Mouse (Mus musculus) ES-Bruce4 (cell line): ENCODE results near the gene Doc2a. TPM values are rescaled to one million over a fixed set of nuclear protein-coding genes. Genes with fewer than 3 reads are reported as not detected.

Experiments used
- H3K27ac ChIP-seq: 2 replicates; pipeline ENCODE4 v1.5.1; 2012; ENCODE audit warnings: low read length, inconsistent platforms; ENCODE audit not compliant: insufficient read depth
- H3K27me3 ChIP-seq: 2 replicates; pipeline ENCODE4 v1.6.1; 2012; ENCODE audit warnings: mild to moderate bottlenecking, low read length, inconsistent platforms; ENCODE audit not compliant: control insufficient read depth, poor library complexity, insufficient read depth, severe bottlenecking
- H3K36me3 ChIP-seq: 2 replicates; pipeline ENCODE4 v1.6.1; 2012; ENCODE audit warnings: inconsistent platforms, mild to moderate bottlenecking, low read length, moderate library complexity; ENCODE audit not compliant: control insufficient read depth, poor library complexity, insufficient read depth, severe bottlenecking
- H3K4me1 ChIP-seq: one replicate; pipeline ENCODE4 v1.8.1; 2011; ENCODE audit warnings: low read length; ENCODE audit not compliant: control insufficient read depth, insufficient read depth
- H3K4me3 ChIP-seq: 2 replicates; pipeline ENCODE4 v1.5.1; 2011; ENCODE audit warnings: low read depth, mild to moderate bottlenecking, low read length
- H3K9ac ChIP-seq: 2 replicates; pipeline ENCODE4 v1.6.1; 2012; ENCODE audit warnings: low read depth, mild to moderate bottlenecking, inconsistent platforms; ENCODE audit not compliant: poor library complexity, severe bottlenecking
- H3K9me3 ChIP-seq: replicated peaks from 2 replicates; pipeline ENCODE4 v1.6.1; 2012; ENCODE audit warnings: mild to moderate bottlenecking, low read length, inconsistent platforms; ENCODE audit not compliant: control insufficient read depth, poor library complexity, insufficient read depth, severe bottlenecking
- CTCF ChIP-seq: IDR thresholded peaks from one replicate; pipeline ENCODE4 v1.8.1; 2011; ENCODE audit warnings: low read depth, low read length
- EP300 ChIP-seq: IDR thresholded peaks from 2 replicates; pipeline ENCODE4 v1.6.1; 2011; ENCODE audit warnings: low read depth, low read length; ENCODE audit not compliant: insufficient read depth
- POLR2A ChIP-seq: IDR thresholded peaks from one replicate; pipeline ENCODE4 v1.8.1; 2011; ENCODE audit warnings: low read length; ENCODE audit not compliant: insufficient read depth
- polyA plus RNA-seq: library from polyadenylated mRNA; stranded (reverse); fragments of >200 nt; gene quantifications from 2 replicates; pipeline ENCODE4 v1.2.4, GENCODE M21; 2011; ENCODE audit warnings: low read depth; ENCODE audit not compliant: missing spikeins, insufficient read depth, insufficient read length

The Doc2a gene
- polyA plus RNA-seq, 1 experiment, result 3.3 TPM

GRCm38 (mm10) chr7:126884286-126885164 lies 37.3 kb downstream of the Doc2a start, which contains the start of gene Taok2:
TSS of gene Taok2 (minus strand) at chr7:126884703.
- TF ChIP-seq POLR2A (peak; percentile 66), EP300 (no peak)
- H3K27me3 ChIP-seq, result no peaks in the 10 kb centered on the region
- H3K9ac ChIP-seq, result peak within 1 kb of the TSS; percentile 72
- H3K36me3 ChIP-seq, result peaks cover 11% of the 10 kb centered on the region
- H3K9me3 ChIP-seq, result no peaks in the 10 kb centered on the region
- H3K4me3 ChIP-seq, result peak within 1 kb of the TSS; percentile 91
- H3K4me1 ChIP-seq, result peaks cover 4% of the 10 kb centered on the region
- peak within 1 kb of the TSS; percentile 75 for H3K27ac ChIP-seq

GRCm38 (mm10) chr7:126887281-126887680 lies 40.1 kb downstream of the Doc2a start:
- H3K9ac ChIP-seq, result no peak overlapping the region
- H3K36me3 ChIP-seq, result no peaks in the 10 kb centered on the region
- H3K27ac ChIP-seq, result no peak overlapping the region
- TF ChIP-seq CTCF (no peak), EP300 (no peak), POLR2A (no peak)
- H3K4me1 ChIP-seq, result peaks cover 2% of the 10 kb centered on the region
- H3K9me3 ChIP-seq, result no peaks in the 10 kb centered on the region
- H3K27me3 ChIP-seq, result no peaks in the 10 kb centered on the region
- H3K4me3 ChIP-seq, result no peak overlapping the region

DNA sequence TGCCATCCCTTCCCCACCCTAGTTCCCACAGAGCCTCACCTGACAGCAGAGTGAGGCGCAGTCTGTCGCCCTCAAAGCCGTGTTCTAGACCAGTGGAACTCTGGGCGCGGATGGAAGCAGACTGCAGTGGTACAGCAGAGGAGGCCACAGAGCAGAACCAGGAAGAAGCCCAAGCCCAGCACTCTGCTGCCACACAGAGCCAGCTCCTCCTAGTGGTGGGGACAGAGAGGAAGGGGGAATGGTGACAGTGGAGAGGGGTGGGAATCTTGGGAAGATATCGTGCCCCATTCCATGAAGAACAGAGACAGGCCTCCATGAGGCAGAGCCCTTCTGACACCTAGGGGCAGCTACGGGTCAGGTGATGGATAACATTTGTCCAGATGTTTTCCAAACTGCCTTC lies 41.6 kb downstream of the Doc2a start:
- Histone ChIP-seq H3K27ac (no peak overlapping the region), H3K4me3 (no peak overlapping the region), H3K36me3 (no peaks in the 10 kb centered on the region), H3K4me1 (peaks cover 2% of the 10 kb centered on the region), H3K9me3 (no peaks in the 10 kb centered on the region), H3K9ac (no peak overlapping the region), H3K27me3 (no peaks in the 10 kb centered on the region)
- TF ChIP-seq POLR2A, result no peak
- peak; percentile 66 for TF ChIP-seq CTCF
- TF ChIP-seq EP300, result 0 out of 2 replicates have a peak, but pooled peaks have one; percentile 12

DNA sequence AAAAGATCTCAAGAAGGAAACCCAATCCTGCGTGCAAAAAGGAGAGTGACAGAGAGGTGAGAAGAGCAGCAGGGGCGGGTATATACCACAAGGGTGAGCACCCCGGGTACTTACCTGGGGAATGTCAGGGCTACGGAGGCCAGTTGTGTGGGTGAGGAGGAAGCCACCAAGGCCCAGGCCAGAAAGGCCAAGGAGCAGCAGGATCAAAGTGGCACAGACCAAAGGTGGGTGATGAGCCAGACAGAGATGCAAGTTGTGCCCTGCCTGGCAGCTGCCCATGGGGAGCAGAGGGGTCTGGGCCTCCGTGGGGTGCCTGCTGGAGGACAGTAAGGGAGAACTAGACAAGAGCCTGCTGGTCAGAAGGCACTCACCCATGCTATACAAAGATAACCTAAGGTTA lies 49.7 kb downstream of the Doc2a start:
- no peaks in the 10 kb centered on the region for H3K27me3 ChIP-seq
- H3K4me3 ChIP-seq, result no peak overlapping the region
- H3K36me3 ChIP-seq, result no peaks in the 10 kb centered on the region
- no peaks in the 10 kb centered on the region for H3K9me3 ChIP-seq
- TF ChIP-seq POLR2A (no peak), EP300 (no peak), CTCF (no peak)
- H3K4me1 ChIP-seq, result no peaks in the 10 kb centered on the region
- H3K9ac ChIP-seq, result no peak overlapping the region
- H3K27ac ChIP-seq, result no peak overlapping the region

DNA sequence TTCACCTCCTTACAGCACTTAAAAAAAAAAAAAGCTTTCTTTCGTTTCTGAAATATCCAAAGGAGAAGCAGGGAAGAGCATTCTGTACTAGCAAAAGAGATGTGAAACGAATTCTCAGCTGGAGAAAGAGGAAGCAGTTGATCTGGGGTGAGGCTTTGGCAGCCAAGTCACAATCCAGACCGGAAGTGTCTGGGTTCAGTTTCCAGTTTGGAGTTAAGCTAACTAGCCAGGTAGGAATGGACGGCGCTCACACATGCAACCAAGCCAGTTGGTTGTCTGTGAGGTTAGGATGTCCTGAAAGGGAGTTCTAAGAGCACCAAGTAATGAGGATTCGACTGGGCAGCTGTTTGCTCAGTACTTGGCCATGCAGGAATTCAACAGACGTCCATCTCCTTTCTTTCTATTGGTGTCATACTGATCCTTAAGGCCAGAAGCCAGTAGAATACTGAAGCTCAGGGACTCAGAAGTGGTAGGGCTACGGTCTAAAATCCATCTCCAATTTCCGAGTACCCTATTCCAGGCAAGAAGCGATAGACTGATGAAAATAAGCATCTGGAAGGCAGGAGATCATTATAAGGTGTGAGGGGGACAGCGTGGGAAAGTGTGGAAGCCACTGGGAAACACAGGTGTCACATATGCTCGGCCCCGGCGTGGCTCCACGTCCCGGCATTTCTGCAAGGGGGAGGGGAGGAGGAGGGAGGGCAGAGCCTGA lies 50.3 kb downstream of the Doc2a start:
- no peak overlapping the region for H3K27ac ChIP-seq

More for the DNA sequence above, 50.3 kb downstream of the Doc2a start:
- Histone ChIP-seq H3K36me3 (no peaks in the 10 kb centered on the region), H3K4me1 (no peaks in the 10 kb centered on the region), H3K9ac (peak overlapping the region; percentile 43), H3K4me3 (peak overlapping the region; percentile 71), H3K9me3 (no peaks in the 10 kb centered on the region), H3K27me3 (no peaks in the 10 kb centered on the region)
- no peak for TF ChIP-seq EP300
